Mouse (Mus musculus): ENCODE results near the gene Atp1a1. TPM values are rescaled to one million over a fixed set of nuclear protein-coding genes. Genes with fewer than 3 reads are reported as not detected.

The Atp1a1 gene
- polyA plus RNA-seq, 1 experiment = 288 TPM

GRCm38 (mm10) chr3:101536322-101536721, 68.2 kb downstream of the Atp1a1 start:
- no peaks in the 10 kb centered on the region for H3K36me3 ChIP-seq (ENCODE audit: control insufficient read depth, insufficient read depth, low read length)
- H3K27me3 ChIP-seq (ENCODE audit: control insufficient read depth, insufficient read depth, low read length) = no peaks in the 10 kb centered on the region
- no peak overlapping the region for H3K4me3 ChIP-seq (ENCODE audit: control insufficient read depth, insufficient read depth, low read length)
- peaks cover 8% of the 10 kb centered on the region for H3K4me1 ChIP-seq (replicated peaks; ENCODE audit: control insufficient read depth, insufficient read depth, low read length)
- 97% methylated on average over 7 of the region's 7 CpGs for WGBS
- TF ChIP-seq CTCF (IDR thresholded peaks at IDR 0.05; ENCODE audit: borderline replicate concordance, control insufficient read depth, extremely low read depth, insufficient read depth, low read length, poor library complexity) (no peak), POLR2A (IDR thresholded peaks at IDR 0.05; ENCODE audit: control insufficient read depth, extremely low read depth, insufficient read depth, low read length, poor library complexity) (no peak)
- no peak overlapping the region for H3K27ac ChIP-seq (ENCODE audit: control insufficient read depth, insufficient read depth, low read length)
- DNase-seq = no peak

GRCm38 (mm10) chr3:101534311-101534710, 70.2 kb downstream of the Atp1a1 start:
- WGBS = 98% methylated on average over 9 of the region's 9 CpGs

GRCm38 (mm10) chr3:101533373-101533772, 71.1 kb downstream of the Atp1a1 start:
- H3K27ac ChIP-seq (ENCODE audit: control insufficient read depth, insufficient read depth, low read length) = no peak overlapping the region
- TF ChIP-seq CTCF (IDR thresholded peaks at IDR 0.05; ENCODE audit: borderline replicate concordance, control insufficient read depth, extremely low read depth, insufficient read depth, low read length, poor library complexity) (no peak), POLR2A (IDR thresholded peaks at IDR 0.05; ENCODE audit: control insufficient read depth, extremely low read depth, insufficient read depth, low read length, poor library complexity) (no peak)
- DNase-seq = no peak
- WGBS = 97% methylated on average over 2 of the region's 2 CpGs
- H3K4me1 ChIP-seq (replicated peaks; ENCODE audit: control insufficient read depth, insufficient read depth, low read length) = no peaks in the 10 kb centered on the region
- no peaks in the 10 kb centered on the region for H3K36me3 ChIP-seq (ENCODE audit: control insufficient read depth, insufficient read depth, low read length)
- H3K27me3 ChIP-seq (ENCODE audit: control insufficient read depth, insufficient read depth, low read length) = no peaks in the 10 kb centered on the region
- H3K4me3 ChIP-seq (ENCODE audit: control insufficient read depth, insufficient read depth, low read length) = no peak overlapping the region

More at GRCm38 (mm10) chr3:101534311-101534710, 70.2 kb downstream of the Atp1a1 start:
- DNase-seq = no peak
- Histone ChIP-seq H3K4me3 (ENCODE audit: control insufficient read depth, insufficient read depth, low read length) (no peak overlapping the region), H3K27me3 (ENCODE audit: control insufficient read depth, insufficient read depth, low read length) (no peaks in the 10 kb centered on the region), H3K4me1 (replicated peaks; ENCODE audit: control insufficient read depth, insufficient read depth, low read length) (no peaks in the 10 kb centered on the region), H3K27ac (ENCODE audit: control insufficient read depth, insufficient read depth, low read length) (no peak overlapping the region), H3K36me3 (ENCODE audit: control insufficient read depth, insufficient read depth, low read length) (no peaks in the 10 kb centered on the region)
- TF ChIP-seq POLR2A (IDR thresholded peaks at IDR 0.05; ENCODE audit: control insufficient read depth, extremely low read depth, insufficient read depth, low read length, poor library complexity) (no peak), CTCF (IDR thresholded peaks at IDR 0.05; ENCODE audit: borderline replicate concordance, control insufficient read depth, extremely low read depth, insufficient read depth, low read length, poor library complexity) (no peak)

GRCm38 (mm10) chr3:101530928-101531327, 73.6 kb downstream of the Atp1a1 start:
- Histone ChIP-seq H3K36me3 (ENCODE audit: control insufficient read depth, insufficient read depth, low read length) (no peaks in the 10 kb centered on the region), H3K4me3 (ENCODE audit: control insufficient read depth, insufficient read depth, low read length) (no peak overlapping the region), H3K27ac (ENCODE audit: control insufficient read depth, insufficient read depth, low read length) (no peak overlapping the region), H3K4me1 (replicated peaks; ENCODE audit: control insufficient read depth, insufficient read depth, low read length) (0 out of 2 replicates have a peak, but pooled peaks cover 2% of the 10 kb centered on the region), H3K27me3 (ENCODE audit: control insufficient read depth, insufficient read depth, low read length) (no peaks in the 10 kb centered on the region)
- 93% methylated on average over 10 of the region's 10 CpGs for WGBS
- no peak for DNase-seq
- TF ChIP-seq POLR2A (IDR thresholded peaks at IDR 0.05; ENCODE audit: control insufficient read depth, extremely low read depth, insufficient read depth, low read length, poor library complexity) (no peak), CTCF (IDR thresholded peaks at IDR 0.05; ENCODE audit: borderline replicate concordance, control insufficient read depth, extremely low read depth, insufficient read depth, low read length, poor library complexity) (no peak)

- no peak for DNase-seq
- Histone ChIP-seq H3K27ac (ENCODE audit: control insufficient read depth, insufficient read depth, low read length) (no peak overlapping the region), H3K36me3 (ENCODE audit: control insufficient read depth, insufficient read depth, low read length) (no peaks in the 10 kb centered on the region), H3K27me3 (ENCODE audit: control insufficient read depth, insufficient read depth, low read length) (no peaks in the 10 kb centered on the region), H3K4me3 (ENCODE audit: control insufficient read depth, insufficient read depth, low read length) (no peak overlapping the region), H3K4me1 (replicated peaks; ENCODE audit: control insufficient read depth, insufficient read depth, low read length) (0 out of 2 replicates have a peak, but pooled peaks cover 2% of the 10 kb centered on the region)
- no peak for TF ChIP-seq CTCF (IDR thresholded peaks at IDR 0.05; ENCODE audit: borderline replicate concordance, control insufficient read depth, extremely low read depth, insufficient read depth, low read length, poor library complexity)
- TF ChIP-seq POLR2A (IDR thresholded peaks at IDR 0.05; ENCODE audit: control insufficient read depth, extremely low read depth, insufficient read depth, low read length, poor library complexity) = no peak
- WGBS = 90% methylated on average over 8 of the region's 8 CpGs
Measured at GRCm38 (mm10) chr3:101528900-101529594, 75.4 kb downstream of the Atp1a1 start.

GRCm38 (mm10) chr3:101528157-101528899, 76.2 kb downstream of the Atp1a1 start:
- Histone ChIP-seq H3K4me1 (replicated peaks; ENCODE audit: control insufficient read depth, insufficient read depth, low read length) (0 out of 2 replicates have a peak, but pooled peaks cover 2% of the 10 kb centered on the region), H3K27ac (ENCODE audit: control insufficient read depth, insufficient read depth, low read length) (no peak overlapping the region; the same call in 1 of the 2 replicates)
- 73% methylated on average over 8 of the region's 8 CpGs for WGBS

More at GRCm38 (mm10) chr3:101528157-101528899, 76.2 kb downstream of the Atp1a1 start:
- TF ChIP-seq POLR2A (IDR thresholded peaks at IDR 0.05; ENCODE audit: control insufficient read depth, extremely low read depth, insufficient read depth, low read length, poor library complexity) (no peak), CTCF (IDR thresholded peaks at IDR 0.05; ENCODE audit: borderline replicate concordance, control insufficient read depth, extremely low read depth, insufficient read depth, low read length, poor library complexity) (no peak)
- no peak overlapping the region for H3K4me3 ChIP-seq (ENCODE audit: control insufficient read depth, insufficient read depth, low read length)
- H3K27me3 ChIP-seq (ENCODE audit: control insufficient read depth, insufficient read depth, low read length) = no peaks in the 10 kb centered on the region
- H3K36me3 ChIP-seq (ENCODE audit: control insufficient read depth, insufficient read depth, low read length) = no peaks in the 10 kb centered on the region
- no peak for DNase-seq

Measured in thymus, adult 2 months (tissue).